Mouse (Mus musculus) lung, postnatal 0 days (tissue): ENCODE results near the gene Nasp. TPM values are rescaled to one million over a fixed set of nuclear protein-coding genes. Genes with fewer than 3 reads are reported as not detected.

Experiments used
- ATAC-seq: fragments of 200-750 bp; cut with Nextera tagmentation; 2 replicates; pipeline ENCODE4 v1.8.0; 2017; ENCODE audit warnings: moderate library complexity
- DNase-seq: peaks from one replicate; pipeline ENCODE4 v3.0.0-alpha.2; 2016; ENCODE audit warnings: low spot score
- H3K27ac ChIP-seq: fragments of 300-500 bp; sonication (generic); 2 replicates; pipeline ENCODE4 v1.5.1; 2014; ENCODE audit warnings: antibody characterized with exemption, mild to moderate bottlenecking, low read length, mixed read lengths
- H3K27me3 ChIP-seq: fragments of 300-500 bp; sonication (generic); replicated peaks from 2 replicates; pipeline ENCODE4 v1.6.1; 2014; ENCODE audit warnings: low read length, mixed read lengths; ENCODE audit not compliant: insufficient read depth
- H3K36me3 ChIP-seq: fragments of 300-500 bp; sonication (generic); 2 replicates; pipeline ENCODE4 v1.6.1; 2014; ENCODE audit warnings: low read length, mixed read lengths; ENCODE audit not compliant: insufficient read depth
- H3K4me1 ChIP-seq: fragments of 300-500 bp; sonication (generic); 2 replicates; pipeline ENCODE4 v1.6.1; 2014; ENCODE audit warnings: antibody characterized with exemption, low read depth, low read length, mixed read lengths; ENCODE audit not compliant: insufficient read depth
- H3K4me2 ChIP-seq: fragments of 300-500 bp; sonication (generic); replicated peaks from 2 replicates; pipeline ENCODE4 v1.6.1; 2014; ENCODE audit warnings: low read depth, mild to moderate bottlenecking, low read length, moderate library complexity, mixed read lengths
- H3K4me3 ChIP-seq: fragments of 300-500 bp; sonication (generic); 2 replicates; pipeline ENCODE4 v1.5.1; 2014; ENCODE audit warnings: low read depth, low read length
- H3K9ac ChIP-seq: fragments of 300-500 bp; sonication (generic); replicated peaks from 2 replicates; pipeline ENCODE4 v1.6.1; 2014; ENCODE audit warnings: low read depth, mild to moderate bottlenecking
- H3K9me3 ChIP-seq: fragments of 300-500 bp; sonication (generic); 2 replicates; pipeline ENCODE4 v1.6.1; 2016; ENCODE audit warnings: low read length, mixed read lengths
- CTCF ChIP-seq: IDR thresholded peaks from 2 replicates; pipeline ENCODE4 v1.5.1; 2016; ENCODE audit warnings: antibody characterized with exemption, mild to moderate bottlenecking
- EP300 ChIP-seq: IDR thresholded peaks from 2 replicates; pipeline ENCODE4 v1.6.1; 2016; ENCODE audit warnings: antibody characterized with exemption, mild to moderate bottlenecking, control low read depth
- WGBS: fragments of 180-500 bp; shearing (Covaris S2); extraction: QIAGEN DNeasy Blood & Tissue Kit; methylation state at CpG from one replicate; pipeline ENCODE4 v1.1.7; 2014; 5-methylcytosine and 5-hydroxymethylcytosine counted together
- polyA plus RNA-seq: library from polyadenylated mRNA; unstranded; fragments of >200 nt; fragmentation: Nextera tagmentation; extraction: Ambion mirVana; gene quantifications from 2 replicates; pipeline ENCODE4 v1.2.1, GENCODE M21; 2015

The Nasp gene
- polyA plus RNA-seq, 1 experiment from 2014 or later = 22.5 TPM

GRCm38 (mm10) chr4:116655100-116655499 is 27.4 kb upstream of the Nasp start:
- Histone ChIP-seq H3K4me3 (no peak overlapping the region), H3K27ac (no peak overlapping the region), H3K4me1 (peaks cover 3% of the 10 kb centered on the region; the same call in 1 of the 2 replicates), H3K27me3 (no peaks in the 10 kb centered on the region), H3K36me3 (no peaks in the 10 kb centered on the region), H3K4me2 (no peak overlapping the region), H3K9me3 (no peaks in the 10 kb centered on the region), H3K9ac (no peak overlapping the region)
- ATAC-seq (no peak), DNase-seq (peak; percentile 59)
- TF ChIP-seq EP300 (peak; percentile 31; the same call in 1 of the 2 replicates), CTCF (no peak)
- 32% methylated on average over 2 of the region's 2 CpGs for WGBS

- no peak for TF ChIP-seq CTCF
- no peak for TF ChIP-seq EP300
These were observed 25.5 kb upstream of the Nasp start for GRCm38 (mm10) chr4:116653228-116653627.

GRCm38 (mm10) chr4:116651797-116652135 is 24.0 kb upstream of the Nasp start:
- DNase-seq = no peak
- Histone ChIP-seq H3K4me2 (peak overlapping the region; percentile 62), H3K27ac (peak overlapping the region; percentile 94), H3K36me3 (no peaks in the 10 kb centered on the region), H3K27me3 (no peaks in the 10 kb centered on the region), H3K9me3 (no peaks in the 10 kb centered on the region), H3K4me3 (peak overlapping the region; percentile 72), H3K9ac (peak overlapping the region; percentile 92), H3K4me1 (peaks cover 5% of the 10 kb centered on the region; the same call in 1 of the 2 replicates)
- WGBS = 8% methylated on average over 6 of the region's 6 CpGs
- TF ChIP-seq CTCF (no peak; the same call in 1 of the 2 replicates), EP300 (no peak)
- ATAC-seq = no peak

More at GRCm38 (mm10) chr4:116653228-116653627, 25.5 kb upstream of the Nasp start:
- Histone ChIP-seq H3K36me3 (no peaks in the 10 kb centered on the region), H3K27me3 (no peaks in the 10 kb centered on the region), H3K4me1 (peaks cover 5% of the 10 kb centered on the region; the same call in 1 of the 2 replicates), H3K27ac (no peak overlapping the region), H3K4me2 (no peak overlapping the region), H3K9me3 (no peaks in the 10 kb centered on the region), H3K4me3 (no peak overlapping the region), H3K9ac (no peak overlapping the region)
- ATAC-seq (no peak), DNase-seq (no peak)
- WGBS = 80% methylated on average over 6 of the region's 6 CpGs

GRCm38 (mm10) chr4:116650924-116651796 is 23.4 kb upstream of the Nasp start, which contains the start of gene Akr1a1:
Gene Akr1a1 (minus strand): TSS chr4:116651680.
- no peaks in the 10 kb centered on the region for H3K9me3 ChIP-seq
- ATAC-seq = peak; percentile 99
- TF ChIP-seq CTCF (no peak), EP300 (0 out of 2 replicates have a peak, but pooled peaks have one; percentile 10)
- H3K36me3 ChIP-seq = no peaks in the 10 kb centered on the region
- no peaks in the 10 kb centered on the region for H3K27me3 ChIP-seq
- peak within 1 kb of the TSS; percentile 92 for H3K9ac ChIP-seq
- H3K4me3 ChIP-seq = peak within 1 kb of the TSS; percentile 72
- DNase-seq = peak; percentile 96
- peak within 1 kb of the TSS; percentile 62 for H3K4me2 ChIP-seq
- peaks cover 8% of the 10 kb centered on the region; the same call in 1 of the 2 replicates for H3K4me1 ChIP-seq
- under 1% methylated on average over 39 of the region's 39 CpGs for WGBS
- H3K27ac ChIP-seq = peak within 1 kb of the TSS; percentile 94

GRCm38 (mm10) chr4:116650365-116650764 is 22.6 kb upstream of the Nasp start:
- Histone ChIP-seq H3K27me3 (no peaks in the 10 kb centered on the region), H3K9me3 (no peaks in the 10 kb centered on the region), H3K4me2 (peak overlapping the region; percentile 62), H3K4me3 (peak overlapping the region; percentile 72), H3K9ac (peak overlapping the region; percentile 92), H3K27ac (peak overlapping the region; percentile 94), H3K4me1 (peaks cover 11% of the 10 kb centered on the region; the same call in 1 of the 2 replicates), H3K36me3 (no peaks in the 10 kb centered on the region)
- no peak for TF ChIP-seq CTCF
- TF ChIP-seq EP300 = no peak
- no peak for ATAC-seq
- WGBS = 14% methylated on average over 5 of the region's 5 CpGs
- peak; percentile 30 for DNase-seq

GRCm38 (mm10) chr4:116649411-116649810 is 21.7 kb upstream of the Nasp start:
- H3K4me3 ChIP-seq = no peak overlapping the region
- WGBS = 88% methylated on average over 2 of the region's 2 CpGs
- no peak for ATAC-seq

More at GRCm38 (mm10) chr4:116649411-116649810, 21.7 kb upstream of the Nasp start:
- Histone ChIP-seq H3K36me3 (no peaks in the 10 kb centered on the region), H3K9me3 (no peaks in the 10 kb centered on the region), H3K27ac (no peak overlapping the region), H3K4me1 (peaks cover 12% of the 10 kb centered on the region; the same call in 1 of the 2 replicates), H3K4me2 (no peak overlapping the region), H3K27me3 (no peaks in the 10 kb centered on the region), H3K9ac (no peak overlapping the region)
- TF ChIP-seq EP300 (no peak), CTCF (no peak)
- no peak for DNase-seq
